Mouse (Mus musculus): ENCODE data around the gene Tecrl.

- TF ChIP-seq CTCF (conservative IDR thresholded peaks at IDR 0.05; ENCODE audit: low read length) (no peak), POU5F1 (IDR thresholded peaks at IDR 0.05; ENCODE audit: borderline replicate concordance, low read length) (no peak)
These were observed 94.9 kb downstream of the Tecrl start for GRCm38 (mm10) chr5:83260059-83260458.
